Mouse (Mus musculus) E14TG2a.4 (cell line): ENCODE results near the gene Ccdc65.

Experiments
- CTCF ChIP-seq: conservative IDR thresholded peaks from 2 replicates; pipeline ENCODE4 v1.5.1; 2014; ENCODE audit warnings: low read length
- NANOG ChIP-seq: IDR thresholded peaks from 2 replicates; pipeline ENCODE4 v1.6.1; 2014; ENCODE audit warnings: borderline replicate concordance, low read length, mixed read lengths
- POU5F1 ChIP-seq: IDR thresholded peaks from 2 replicates; pipeline ENCODE4 v1.6.1; 2014; ENCODE audit warnings: low read length, borderline replicate concordance

DNA sequence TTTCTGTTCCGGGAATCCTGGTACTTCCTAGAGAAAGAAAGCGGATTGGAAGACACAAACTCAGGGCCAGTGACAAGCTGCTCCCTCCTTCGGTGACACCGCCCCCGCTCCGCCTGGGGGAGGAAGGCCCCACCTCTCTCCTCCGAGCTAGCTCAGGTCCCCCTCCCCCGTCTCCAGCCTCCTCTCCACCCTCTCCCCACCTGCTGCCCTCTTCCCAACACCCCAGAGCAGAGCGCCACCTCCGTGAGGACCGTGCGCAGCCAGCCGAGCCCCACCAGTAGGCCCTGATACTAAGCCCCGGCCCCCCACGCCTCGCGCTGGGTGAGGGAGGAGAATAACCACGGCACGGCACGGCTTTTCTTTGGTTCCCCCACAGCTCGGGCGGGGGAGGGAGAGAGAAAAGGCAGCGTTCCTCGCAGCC, 54.2 kb downstream of the Ccdc65 start:
- TF ChIP-seq NANOG = no peak
- TF ChIP-seq CTCF = no peak
- TF ChIP-seq POU5F1 = no peak
